8 mouse cellular contexts compared by ENCODE assay signal in the genomic region with DNA sequence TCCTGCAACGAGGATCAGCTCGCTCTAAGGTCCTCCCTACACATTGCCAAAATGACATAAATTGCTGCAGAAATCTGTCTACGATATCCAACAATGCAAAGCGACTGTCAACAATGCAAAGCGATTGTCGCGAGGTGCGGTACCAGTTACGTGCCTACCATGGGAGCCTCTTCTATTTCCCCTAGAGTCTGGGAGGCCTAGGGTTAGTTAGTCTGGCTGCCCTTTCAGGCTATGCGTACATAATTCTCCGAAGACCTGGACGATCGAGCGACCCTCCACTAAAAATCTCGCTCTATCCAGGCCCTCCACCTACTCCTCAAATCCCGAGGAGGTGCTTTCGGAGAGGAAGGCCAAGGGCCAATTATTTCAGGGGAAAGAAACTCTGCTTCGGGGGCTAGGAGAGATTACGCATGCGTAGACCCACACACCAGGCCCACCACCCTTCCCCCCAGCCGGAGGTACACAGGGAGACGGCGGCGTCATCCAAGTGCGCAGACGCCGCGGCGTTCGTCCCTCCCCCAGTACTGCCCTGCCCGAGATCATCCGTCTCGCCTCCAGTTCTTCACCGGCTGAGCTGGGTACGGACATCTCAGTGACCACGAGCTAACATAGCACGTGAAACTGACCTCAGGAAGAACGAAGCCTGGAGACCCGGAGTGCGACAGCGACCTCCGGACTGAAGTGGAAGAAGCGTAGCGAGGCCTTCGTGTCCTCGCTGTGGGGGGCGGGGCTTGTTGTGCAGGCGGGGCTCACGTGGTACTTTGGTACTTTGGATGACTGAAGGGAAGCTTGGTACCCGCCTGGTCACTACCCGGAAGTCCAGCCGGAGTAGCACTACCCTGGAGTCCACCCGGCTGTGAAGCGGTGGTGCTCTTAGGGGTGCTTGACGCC. TPM values are rescaled to one million over a fixed set of nuclear protein-coding genes. Genes with fewer than 3 reads are reported as not detected.
DNase-seq lines count a peak whose midpoint lies in the region; ATAC-seq and TF ChIP-seq lines count a peak whose summit lies in the region.

Rnh1 (minus strand) TSS at position 742 of the 891 bp plus-strand sequence.

- peak within 1 kb of the TSS; percentile 41 for H3K9ac ChIP-seq in ES-Bruce4 (ENCODE audit: low read depth, poor library complexity, severe bottlenecking)
- H3K9ac ChIP-seq in forebrain, embryonic 14.5 days (ENCODE audit: low read length), result peak within 1 kb of the TSS; percentile 77
- H3K9ac ChIP-seq in neural tube, embryonic 15.5 days (replicated peaks), result peak within 1 kb of the TSS; percentile 59

- H3K9me3 ChIP-seq in ES-Bruce4 (replicated peaks; ENCODE audit: control insufficient read depth, insufficient read depth, low read length, poor library complexity, severe bottlenecking), result no peaks in the 10 kb centered on the region
- no peaks in the 10 kb centered on the region for H3K9me3 ChIP-seq in forebrain, embryonic 14.5 days (replicated peaks; ENCODE audit: control insufficient read depth, low read length)
- H3K9me3 ChIP-seq in neural tube, embryonic 15.5 days (replicated peaks), result no peaks in the 10 kb centered on the region

- H3K27ac ChIP-seq in ES-Bruce4 (ENCODE audit: insufficient read depth, low read length), result peak within 1 kb of the TSS; percentile 63
- H3K27ac ChIP-seq in forebrain, embryonic 14.5 days (ENCODE audit: low read depth, low read length), result peak within 1 kb of the TSS; percentile 92
- peak within 1 kb of the TSS; percentile 96 for H3K27ac ChIP-seq in neural tube, embryonic 15.5 days (replicated peaks)

- peak within 1 kb of the TSS; percentile 73 for H3K4me2 ChIP-seq in forebrain, embryonic 14.5 days (ENCODE audit: low read length)
- peak within 1 kb of the TSS; percentile 83 for H3K4me2 ChIP-seq in neural tube, embryonic 15.5 days

- peak within 1 kb of the TSS; percentile 79 for H3K4me3 ChIP-seq in ES-Bruce4 (ENCODE audit: low read depth, low read length)
- peak within 1 kb of the TSS; percentile 52 for H3K4me3 ChIP-seq in forebrain, embryonic 14.5 days (ENCODE audit: low read depth, low read length)
- peak within 1 kb of the TSS; percentile 55 for H3K4me3 ChIP-seq in neural tube, embryonic 15.5 days (replicated peaks)

- peak; percentile 59; the same call in 1 of the 2 replicates for TF ChIP-seq EP300 in ES-Bruce4 (IDR thresholded peaks at IDR 0.05; ENCODE audit: insufficient read depth, low read depth, low read length)

- no peaks in the 10 kb centered on the region for H3K4me1 ChIP-seq in ES-Bruce4 (ENCODE audit: control insufficient read depth, insufficient read depth, low read length)
- peaks cover 13% of the 10 kb centered on the region for H3K4me1 ChIP-seq in forebrain, embryonic 14.5 days (ENCODE audit: control insufficient read depth, insufficient read depth, low read length)
- H3K4me1 ChIP-seq in neural tube, embryonic 15.5 days, result peaks cover 29% of the 10 kb centered on the region

- WGBS in forebrain, embryonic 14.5 days, result 3% methylated on average over 55 of the region's 55 CpGs
- WGBS in neural tube, embryonic 15.5 days, result 2% methylated on average over 55 of the region's 55 CpGs

- peak; percentile 89 for ATAC-seq in cerebellum, adult (ENCODE audit: insufficient number of reproducible peaks, low FRiP score, low TSS enrichment)
- ATAC-seq in forebrain, embryonic 14.5 days, result peak; percentile 98
- ATAC-seq in neural tube, embryonic 15.5 days (ENCODE audit: low FRiP score), result peak; percentile 98

- no peaks in the 10 kb centered on the region for H3K36me3 ChIP-seq in ES-Bruce4 (ENCODE audit: control insufficient read depth, insufficient read depth, low read length, poor library complexity, severe bottlenecking)
- no peaks in the 10 kb centered on the region for H3K36me3 ChIP-seq in forebrain, embryonic 14.5 days (ENCODE audit: control insufficient read depth, insufficient read depth, low read length)
- no peaks in the 10 kb centered on the region for H3K36me3 ChIP-seq in neural tube, embryonic 15.5 days

- DNase-seq in forebrain, embryonic 14.5 days (ENCODE audit: low spot score), result peak; percentile 98
- DNase-seq in heart, postnatal 14 days, result peak; percentile 90 to 91
- DNase-seq in layer of hippocampus, adult 11-12 months (ENCODE audit: low spot score), result peak; percentile 94
- peak; percentile 93 to 94 for DNase-seq in lung, adult 18-20 months
- peak; percentile 92 for DNase-seq in testis, postnatal 14 days (ENCODE audit: low spot score)

- intact Hi-C loops in heart, postnatal 14 days (cut with DNase I), result loop anchor here (5.0 kb wide), 3 partner anchors 50 to 315 kb away; partner anchors contain the start of genes Bet1l, Gm45785, Ptdss2 and Ric8a

- no peaks in the 10 kb centered on the region for H3K27me3 ChIP-seq in ES-Bruce4 (ENCODE audit: control insufficient read depth, insufficient read depth, low read length, poor library complexity, severe bottlenecking)
- no peaks in the 10 kb centered on the region for H3K27me3 ChIP-seq in forebrain, embryonic 14.5 days (replicated peaks; ENCODE audit: control insufficient read depth, insufficient read depth, low read length)
- no peaks in the 10 kb centered on the region for H3K27me3 ChIP-seq in neural tube, embryonic 15.5 days (replicated peaks)

- TF ChIP-seq CTCF in ES-Bruce4 (IDR thresholded peaks at IDR 0.05; ENCODE audit: low read depth, low read length), result no peak

- TF ChIP-seq POLR2A in ES-Bruce4 (IDR thresholded peaks at IDR 0.05; ENCODE audit: insufficient read depth, low read length), result peak; percentile 65

RNA-seq across cellular contexts. Expression of gene Rnh1, which starts in this region (rescaled TPM):
- 44.8 and 48.5 TPM in 2 replicates for polyA plus RNA-seq in ES-Bruce4 (2011; ENCODE audit: insufficient read depth, insufficient read length, low read depth, missing spikeins)
- polyA plus RNA-seq in forebrain, embryonic 14.5 days (2014; fragmentation: Nextera tagmentation; extraction: Ambion mirVana), result 54.7 and 56.7 TPM in 2 replicates
- 10 to 100 TPM; 60.8 to 70.2 TPM for total RNA-seq in heart, postnatal 14 days (2021)
- 50.0 and 69.8 TPM in 2 replicates for polyA plus RNA-seq in neural tube, embryonic 15.5 days (2015; fragmentation: Nextera tagmentation; extraction: Ambion mirVana)

Comparison
In these comparisons a context has a peak if more than half of its experiments do, and no peak if none do; other contexts are left out.
1. Peak in every context shown above with its lines: DNase-seq, ATAC-seq, H3K4me3 ChIP-seq and H3K27ac ChIP-seq.